Mouse (Mus musculus) ES-Bruce4 (cell line): ENCODE results near the gene Sirt5.

Experiments
- CTCF ChIP-seq: IDR thresholded peaks from one replicate; pipeline ENCODE4 v1.8.1; 2011; ENCODE audit warnings: low read depth, low read length
- POLR2A ChIP-seq: IDR thresholded peaks from one replicate; pipeline ENCODE4 v1.8.1; 2011; ENCODE audit warnings: low read length; ENCODE audit not compliant: insufficient read depth

- TF ChIP-seq CTCF (no peak), POLR2A (no peak)
Observed at GRCm38 (mm10) chr13:43321492-43321891, 43.8 kb upstream of the Sirt5 start.
